Mouse (Mus musculus): ENCODE data around the gene Slc18b1. TPM values are rescaled to one million over a fixed set of nuclear protein-coding genes. Genes with fewer than 3 reads are reported as not detected.
A peak's percentile ranks its signal among the peaks of the same experiment; 100 is the strongest.
"Not testable (repeated sequence)": the region's sequence is repeated elsewhere in the genome, so short reads cannot be mapped to it uniquely, and the experiment has no call there.

The Slc18b1 gene
- polyA plus RNA-seq (2012; rRNA removed): 8.1 and 10.3 TPM in 2 replicates

GRCm38 (mm10) chr10:23796551-23797503, at the start of gene Slc18b1:
Gene Slc18b1, plus strand, starts transcription at chr10:23796986.
- 5% methylated on average over 43 of the region's 43 CpGs for WGBS
- DNase-seq: peak; percentile 58
- no peaks in the 10 kb centered on the region for H3K4me1 ChIP-seq (ENCODE audit: control insufficient read depth, insufficient read depth, low read length)
- H3K4me3 ChIP-seq (replicated peaks; ENCODE audit: extremely low read depth, low read depth, low read length): peak within 1 kb of the TSS; percentile 76
- TF ChIP-seq POLR2A (IDR thresholded peaks at IDR 0.05; ENCODE audit: borderline replicate concordance, extremely low read depth, low read depth, low read length) (peak; percentile 29; the same call in 1 of the 2 replicates), CTCF (IDR thresholded peaks at IDR 0.05; ENCODE audit: insufficient read depth, low read length) (no peak)

GRCm38 (mm10) chr10:23754166-23754565, 42.6 kb upstream of the Slc18b1 start:
- Histone ChIP-seq H3K4me1 (ENCODE audit: control insufficient read depth, insufficient read depth, low read length) (no peaks in the 10 kb centered on the region), H3K4me3 (replicated peaks; ENCODE audit: extremely low read depth, low read depth, low read length) (no peak overlapping the region)
- WGBS: 46% methylated on average over 7 of the region's 7 CpGs
- no peak for DNase-seq
- TF ChIP-seq POLR2A (IDR thresholded peaks at IDR 0.05; ENCODE audit: borderline replicate concordance, extremely low read depth, low read depth, low read length) (no peak), CTCF (IDR thresholded peaks at IDR 0.05; ENCODE audit: insufficient read depth, low read length) (no peak)

- no peak for DNase-seq
- TF ChIP-seq CTCF (IDR thresholded peaks at IDR 0.05; ENCODE audit: insufficient read depth, low read length): no peak
- no peak for TF ChIP-seq POLR2A (IDR thresholded peaks at IDR 0.05; ENCODE audit: borderline replicate concordance, extremely low read depth, low read depth, low read length)
- Histone ChIP-seq H3K4me1 (ENCODE audit: control insufficient read depth, insufficient read depth, low read length) (no peaks in the 10 kb centered on the region), H3K4me3 (replicated peaks; ENCODE audit: extremely low read depth, low read depth, low read length) (no peak overlapping the region)
- 32% methylated on average over 5 of the region's 5 CpGs for WGBS
Measured at GRCm38 (mm10) chr10:23777288-23777945, 19.4 kb upstream of the Slc18b1 start.

- 78% methylated on average over 6 of the region's 6 CpGs for WGBS
- no peak overlapping the region for H3K4me3 ChIP-seq (replicated peaks; ENCODE audit: extremely low read depth, low read depth, low read length)
- DNase-seq: no peak
- no peak for TF ChIP-seq CTCF (IDR thresholded peaks at IDR 0.05; ENCODE audit: insufficient read depth, low read length)
- no peak for TF ChIP-seq POLR2A (IDR thresholded peaks at IDR 0.05; ENCODE audit: borderline replicate concordance, extremely low read depth, low read depth, low read length)
- no peaks in the 10 kb centered on the region; the same call in 1 of the 2 replicates for H3K4me1 ChIP-seq (ENCODE audit: control insufficient read depth, insufficient read depth, low read length)
Measured at GRCm38 (mm10) chr10:23780539-23781275, 16.1 kb upstream of the Slc18b1 start.

GRCm38 (mm10) chr10:23781760-23782735, 14.7 kb upstream of the Slc18b1 start:
- TF ChIP-seq POLR2A (IDR thresholded peaks at IDR 0.05; ENCODE audit: borderline replicate concordance, extremely low read depth, low read depth, low read length) (no peak), CTCF (IDR thresholded peaks at IDR 0.05; ENCODE audit: insufficient read depth, low read length) (no peak)
- no peak for DNase-seq
- 78% methylated on average over 11 of the region's 11 CpGs for WGBS
- Histone ChIP-seq H3K4me3 (replicated peaks; ENCODE audit: extremely low read depth, low read depth, low read length) (no peak overlapping the region), H3K4me1 (ENCODE audit: control insufficient read depth, insufficient read depth, low read length) (no peaks in the 10 kb centered on the region; the same call in 1 of the 2 replicates)

- TF ChIP-seq CTCF (IDR thresholded peaks at IDR 0.05; ENCODE audit: insufficient read depth, low read length): no peak
- no peak for TF ChIP-seq POLR2A (IDR thresholded peaks at IDR 0.05; ENCODE audit: borderline replicate concordance, extremely low read depth, low read depth, low read length)
- WGBS: 26% methylated on average over 2 of the region's 2 CpGs
- no peaks in the 10 kb centered on the region; the same call in 1 of the 2 replicates for H3K4me1 ChIP-seq (ENCODE audit: control insufficient read depth, insufficient read depth, low read length)
- DNase-seq: no peak
- no peak overlapping the region for H3K4me3 ChIP-seq (replicated peaks; ENCODE audit: extremely low read depth, low read depth, low read length)
Measured at GRCm38 (mm10) chr10:23782855-23783492, 13.8 kb upstream of the Slc18b1 start.

GRCm38 (mm10) chr10:23783493-23783884, 13.3 kb upstream of the Slc18b1 start:
- TF ChIP-seq POLR2A (IDR thresholded peaks at IDR 0.05; ENCODE audit: borderline replicate concordance, extremely low read depth, low read depth, low read length) (no peak), CTCF (IDR thresholded peaks at IDR 0.05; ENCODE audit: insufficient read depth, low read length) (no peak)
- H3K4me1 ChIP-seq (ENCODE audit: control insufficient read depth, insufficient read depth, low read length): no peaks in the 10 kb centered on the region; the same call in 1 of the 2 replicates
- 35% methylated on average over 2 of the region's 2 CpGs for WGBS
- H3K4me3 ChIP-seq (replicated peaks; ENCODE audit: extremely low read depth, low read depth, low read length): no peak overlapping the region
- DNase-seq: no peak

GRCm38 (mm10) chr10:23784121-23784520, 12.7 kb upstream of the Slc18b1 start:
- 50% methylated on average over 2 of the region's 2 CpGs for WGBS

GRCm38 (mm10) chr10:23785599-23785998, 11.2 kb upstream of the Slc18b1 start:
- not testable (repeated sequence) for DNase-seq

More at GRCm38 (mm10) chr10:23784121-23784520, 12.7 kb upstream of the Slc18b1 start:
- Histone ChIP-seq H3K4me1 (ENCODE audit: control insufficient read depth, insufficient read depth, low read length) (no peaks in the 10 kb centered on the region; the same call in 1 of the 2 replicates), H3K4me3 (replicated peaks; ENCODE audit: extremely low read depth, low read depth, low read length) (no peak overlapping the region)
- TF ChIP-seq POLR2A (IDR thresholded peaks at IDR 0.05; ENCODE audit: borderline replicate concordance, extremely low read depth, low read depth, low read length): no peak
- TF ChIP-seq CTCF (IDR thresholded peaks at IDR 0.05; ENCODE audit: insufficient read depth, low read length): no peak
- no peak for DNase-seq

More at GRCm38 (mm10) chr10:23785599-23785998, 11.2 kb upstream of the Slc18b1 start:
- H3K4me3 ChIP-seq (replicated peaks; ENCODE audit: extremely low read depth, low read depth, low read length); H3K4me1 ChIP-seq (ENCODE audit: control insufficient read depth, insufficient read depth, low read length): not testable (repeated sequence)
- 49% methylated on average over 7 of the region's 7 CpGs for WGBS

Data from lung, adult 2 months (tissue).